Mouse (Mus musculus) left cerebral cortex, adult 8-10 months (tissue): ENCODE measurements around the gene Tcaf3. TPM values are rescaled to one million over a fixed set of nuclear protein-coding genes. Genes with fewer than 3 reads are reported as not detected.

Source experiments
- DNase-seq, 2 experiments: peaks; one replicate each; pipeline ENCODE4 v3.0.0; 2022; ENCODE audit warnings: low spot score in 2 of 2
- total RNA-seq, 4 experiments: library from RNA; stranded (reverse); gene quantifications; 2 replicates each; pipeline ENCODE4 v1.2.4; 2022

Tcaf3 gene
- total RNA-seq, 4 experiments from 2014 or later = not detected

- no peak for DNase-seq
Observed at GRCm38 (mm10) chr6:42542036-42543031, 55.2 kb downstream of the Tcaf3 start.

- DNase-seq = no peak
Observed at GRCm38 (mm10) chr6:42540681-42541080, 56.8 kb downstream of the Tcaf3 start.

GRCm38 (mm10) chr6:42539711-42540110 is 57.8 kb downstream of the Tcaf3 start:
- no peak for DNase-seq

Other genes starting within 250 kb of the Tcaf3 start
- 10 to 100 TPM; 42.1 to 50.3 (median 47.5) TPM for gene Zyx, start 248.1 kb downstream of the Tcaf3 start, total RNA-seq
- gene Epha1, start 224.4 kb downstream of the Tcaf3 start, total RNA-seq = under 1 TPM in 3 of 4 experiments, not detected in 1; 0.23 to 0.68 (median 0.28) TPM
- gene Tas2r143, start 197.5 kb downstream of the Tcaf3 start, total RNA-seq = not detected
- gene Tas2r135, start 192.3 kb downstream of the Tcaf3 start, total RNA-seq = not detected
- not detected for gene Tas2r126, start 163.2 kb downstream of the Tcaf3 start, total RNA-seq
- gene Olfr458, start 132.5 kb downstream of the Tcaf3 start, total RNA-seq = not detected
- not detected for gene Olfr457, start 121.4 kb downstream of the Tcaf3 start, total RNA-seq
- not detected for gene Olfr456, start 110.5 kb downstream of the Tcaf3 start, total RNA-seq
- gene Olfr455, start 50.1 kb downstream of the Tcaf3 start, total RNA-seq = not detected
- under 1 TPM; 0.40 to 0.91 (median 0.58) TPM for gene Tcaf2, start 47.6 kb upstream of the Tcaf3 start, total RNA-seq
- gene Tcaf1, start 112.4 kb upstream of the Tcaf3 start, total RNA-seq = 100 to 1,000 TPM; 212 to 230 (median 223) TPM
- not detected for gene Olfr453, start 141.7 kb upstream of the Tcaf3 start, total RNA-seq
- not detected for gene Olfr38, start 158.7 kb upstream of the Tcaf3 start, total RNA-seq
- not detected for gene Olfr452, start 187.4 kb upstream of the Tcaf3 start, total RNA-seq
- not detected for gene Olfr450, start 214.2 kb upstream of the Tcaf3 start, total RNA-seq
- not detected for gene Olfr449, start 236.7 kb upstream of the Tcaf3 start, total RNA-seq